Mouse (Mus musculus) G1E-ER4 (cell line): ENCODE results near the gene Lonrf2. TPM values are rescaled to one million over a fixed set of nuclear protein-coding genes. Genes with fewer than 3 reads are reported as not detected.
A peak's percentile ranks its signal among the peaks of the same experiment; 100 is the strongest.

Experiments used
- GATA1 ChIP-seq: IDR thresholded peaks from one replicate; pipeline ENCODE4 v1.8.0; 2012; ENCODE audit warnings: low read length, inconsistent platforms
- polyA plus RNA-seq: library from polyadenylated mRNA; stranded (reverse); fragments of >175 nt; gene quantifications from 2 replicates; pipeline ENCODE4 v1.2.3, GENCODE M21; 2012

The Lonrf2 gene
- 2.5 and 3.7 TPM in 2 replicates for polyA plus RNA-seq

- no peak for TF ChIP-seq GATA1
Observed at GRCm38 (mm10) chr1:38836477-38836872, at the start of gene Lonrf2. Lonrf2 (minus strand) TSS chr1:38836711.

- no peak for TF ChIP-seq GATA1
Observed at GRCm38 (mm10) chr1:38885956-38886355, 49.4 kb upstream of the Lonrf2 start.

- TF ChIP-seq GATA1: no peak
Observed at GRCm38 (mm10) chr1:38883766-38884165, 47.3 kb upstream of the Lonrf2 start.

- no peak for TF ChIP-seq GATA1
Observed at GRCm38 (mm10) chr1:38882746-38883145, 46.2 kb upstream of the Lonrf2 start.

GRCm38 (mm10) chr1:38881366-38881765 lies 44.9 kb upstream of the Lonrf2 start:
- peak; percentile 92 for TF ChIP-seq GATA1

GRCm38 (mm10) chr1:38876671-38877382 lies 40.3 kb upstream of the Lonrf2 start:
- TF ChIP-seq GATA1: no peak

- no peak for TF ChIP-seq GATA1
Observed at GRCm38 (mm10) chr1:38873911-38874310, 37.4 kb upstream of the Lonrf2 start.

- no peak for TF ChIP-seq GATA1
Observed at GRCm38 (mm10) chr1:38871834-38872233, 35.3 kb upstream of the Lonrf2 start.

GRCm38 (mm10) chr1:38869398-38870195 lies 33.1 kb upstream of the Lonrf2 start:
- no peak for TF ChIP-seq GATA1

GRCm38 (mm10) chr1:38866242-38866641 lies 29.7 kb upstream of the Lonrf2 start:
- TF ChIP-seq GATA1: no peak

GRCm38 (mm10) chr1:38864341-38864740 lies 27.8 kb upstream of the Lonrf2 start:
- TF ChIP-seq GATA1: no peak

GRCm38 (mm10) chr1:38862213-38862612 lies 25.7 kb upstream of the Lonrf2 start:
- no peak for TF ChIP-seq GATA1

GRCm38 (mm10) chr1:38860867-38861524 lies 24.5 kb upstream of the Lonrf2 start:
- no peak for TF ChIP-seq GATA1

GRCm38 (mm10) chr1:38860207-38860606 lies 23.7 kb upstream of the Lonrf2 start:
- TF ChIP-seq GATA1: no peak

GRCm38 (mm10) chr1:38856196-38856595 lies 19.7 kb upstream of the Lonrf2 start:
- TF ChIP-seq GATA1: no peak

- peak; percentile 77 for TF ChIP-seq GATA1
Observed at GRCm38 (mm10) chr1:38852250-38852649, 15.7 kb upstream of the Lonrf2 start.
